Mouse (Mus musculus): ENCODE measurements at regions not wholly inside any gene's neighbourhood (a gene's known extent, or its start where the extent isn't known, plus 50 kb on each side); places are given as distances from the start of the nearest gene placed in this dataset.

DNA sequence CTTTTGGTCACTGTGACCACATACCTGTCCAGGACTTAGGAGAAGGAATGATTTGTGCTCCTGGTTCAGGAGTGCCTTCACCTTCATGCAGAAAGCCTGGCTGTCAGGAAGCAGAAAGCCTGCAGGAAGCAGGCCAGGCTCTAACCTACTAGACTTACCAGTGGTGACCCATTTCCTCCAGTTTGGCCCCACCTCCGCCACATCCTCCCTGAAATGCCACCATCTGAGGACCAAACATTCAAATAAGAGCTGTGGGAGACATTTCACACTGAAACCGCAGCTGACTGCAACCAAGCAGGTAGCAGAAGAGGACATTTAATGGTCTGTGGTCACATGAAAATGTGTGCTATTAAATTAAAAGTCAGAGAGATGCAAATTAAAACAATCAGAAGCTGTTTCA is 50.3 kb upstream of the Armc2 start:
- DNase-seq (ENCODE audit: low read depth) = no peak
